Mouse (Mus musculus) skeletal muscle tissue, postnatal 0 days (tissue): ENCODE results near the gene Tpm3-rs7. TPM values are rescaled to one million over a fixed set of nuclear protein-coding genes. Genes with fewer than 3 reads are reported as not detected.

Experiments
- polyA plus RNA-seq: library from polyadenylated mRNA; unstranded; fragments of >200 nt; fragmentation: Nextera tagmentation; extraction: Ambion mirVana; gene quantifications from 2 replicates; pipeline ENCODE4 v1.2.1, GENCODE M21; 2015

The Tpm3-rs7 gene
- polyA plus RNA-seq = 6.3 and 7.7 TPM in 2 replicates

DNA sequence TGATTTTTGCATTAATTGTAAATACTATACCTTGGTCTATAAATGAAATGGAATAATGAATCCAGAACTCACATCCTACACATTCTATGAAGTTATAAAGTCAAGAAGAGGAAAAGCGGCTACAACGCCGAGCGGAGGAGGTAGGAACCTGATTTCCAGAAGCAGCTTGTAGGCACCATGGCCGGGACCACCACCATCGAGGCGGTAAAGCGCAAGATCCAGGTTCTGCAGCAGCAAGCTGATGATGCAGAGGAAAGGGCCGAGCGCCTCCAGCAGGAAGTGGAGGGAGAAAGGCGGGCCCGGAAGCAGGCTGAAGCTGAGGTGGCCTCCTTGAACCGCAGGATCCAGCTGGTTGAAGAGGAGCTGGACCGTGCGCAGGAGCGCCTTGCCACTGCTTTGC, at the start of gene Tpm3-rs7:
TSS of gene Tpm3-rs7 (plus strand) at position 110 of the 400 bp plus-strand sequence.

